Mouse (Mus musculus) G1E (cell line): ENCODE data around the gene Naa20.

Experiments
- CTCF ChIP-seq: IDR thresholded peaks from 2 replicates; pipeline ENCODE4 v1.5.1; 2012; ENCODE audit warnings: low read depth, low read length, inconsistent platforms, mixed read lengths
- GATA1 ChIP-seq: IDR thresholded peaks from 2 replicates; pipeline ENCODE4 v1.6.1; 2012; ENCODE audit warnings: borderline replicate concordance, low read length, inconsistent platforms, mixed read lengths
- POLR2AphosphoS5 ChIP-seq: IDR thresholded peaks from 2 replicates; pipeline ENCODE4 v1.6.1; 2012; ENCODE audit warnings: low read depth, low read length, inconsistent platforms; ENCODE audit not compliant: insufficient replicate concordance
- TAL1 ChIP-seq: conservative IDR thresholded peaks from 2 replicates; pipeline ENCODE4 v1.6.1; 2012; ENCODE audit warnings: low read depth, low read length, inconsistent platforms, mixed read lengths

DNA sequence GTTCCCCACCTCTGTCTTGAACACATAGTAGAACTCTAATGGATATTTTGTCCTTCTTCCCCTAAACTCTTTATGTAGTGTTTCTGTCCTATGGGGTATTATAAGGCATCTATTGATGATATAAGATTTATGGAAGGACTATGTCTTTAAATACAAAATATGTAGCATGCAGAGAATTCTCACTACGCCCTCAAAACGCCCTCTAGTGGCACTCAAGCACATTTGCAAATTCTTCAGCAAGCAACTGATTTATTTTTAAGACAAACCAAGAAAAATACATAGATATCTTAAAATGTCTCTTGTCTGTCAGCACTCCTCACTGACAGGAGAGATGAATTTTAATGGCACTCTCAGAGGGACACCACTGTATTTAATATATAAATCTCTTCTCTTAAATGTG, 19.5 kb upstream of the Naa20 start:
- TF ChIP-seq CTCF (no peak), TAL1 (no peak), POLR2AphosphoS5 (no peak), GATA1 (no peak)
